Mouse (Mus musculus) limb, embryonic 12.5 days (tissue): Measurements from ENCODE around the gene Lipa. TPM values are rescaled to one million over a fixed set of nuclear protein-coding genes. Genes with fewer than 3 reads are reported as not detected.

ENCODE experiments used
- ATAC-seq: fragments of 200-750 bp; cut with Nextera tagmentation; 2 replicates; pipeline ENCODE4 v1.8.0; 2017; ENCODE audit warnings: low read depth, moderate TSS enrichment; ENCODE audit not compliant: insufficient number of reproducible peaks, insufficient read depth, low FRiP score, low TSS enrichment
- H3K27ac ChIP-seq: fragments of 300-500 bp; sonication (generic); 2 replicates; pipeline ENCODE4 v1.5.1; 2016; ENCODE audit warnings: mild to moderate bottlenecking, moderate library complexity
- H3K27me3 ChIP-seq: fragments of 300-500 bp; sonication (generic); 2 replicates; pipeline ENCODE4 v1.6.1; 2016; ENCODE audit warnings: mild to moderate bottlenecking, moderate library complexity
- H3K36me3 ChIP-seq: fragments of 300-500 bp; sonication (generic); 2 replicates; pipeline ENCODE4 v1.6.1; 2016; ENCODE audit warnings: mild to moderate bottlenecking, moderate library complexity
- H3K4me1 ChIP-seq: fragments of 300-500 bp; sonication (generic); replicated peaks from 2 replicates; pipeline ENCODE4 v1.6.1; 2016
- H3K4me2 ChIP-seq: fragments of 300-500 bp; sonication (generic); 2 replicates; pipeline ENCODE4 v1.6.1; 2016; ENCODE audit warnings: mild to moderate bottlenecking, moderate library complexity
- H3K4me3 ChIP-seq: fragments of 300-500 bp; sonication (generic); replicated peaks from 2 replicates; pipeline ENCODE4 v1.5.1; 2016; ENCODE audit warnings: mild to moderate bottlenecking
- H3K9ac ChIP-seq: fragments of 300-500 bp; sonication (generic); replicated peaks from 2 replicates; pipeline ENCODE4 v1.6.1; 2016; ENCODE audit warnings: mild to moderate bottlenecking, moderate library complexity
- H3K9me3 ChIP-seq: fragments of 300-500 bp; sonication (generic); 2 replicates; pipeline ENCODE4 v1.6.1; 2016; ENCODE audit warnings: mild to moderate bottlenecking, moderate library complexity
- WGBS: fragments of 180-500 bp; shearing (Covaris S2); methylation state at CpG from one replicate; pipeline ENCODE4 v1.1.7; 2016; 5-methylcytosine and 5-hydroxymethylcytosine counted together
- polyA plus RNA-seq: library from polyadenylated mRNA; unstranded; fragments of >200 nt; fragmentation: Nextera tagmentation; extraction: Ambion mirVana; gene quantifications from 2 replicates; pipeline ENCODE4 v1.2.1, GENCODE M21; 2016

The Lipa gene
- polyA plus RNA-seq, 1 experiment from 2014 or later = 25.9 TPM

GRCm38 (mm10) chr19:34553021-34553420 lies 25.7 kb upstream of the Lipa start:
- H3K9me3 ChIP-seq = no peaks in the 10 kb centered on the region
- no peak overlapping the region for H3K9ac ChIP-seq
- no peaks in the 10 kb centered on the region; the same call in 1 of the 2 replicates for H3K27me3 ChIP-seq
- no peak overlapping the region for H3K4me3 ChIP-seq
- 0 out of 2 replicates have a peak overlapping the region, but pooled peaks have one; percentile 41 for H3K27ac ChIP-seq
- peak overlapping the region; percentile 8; the same call in 1 of the 2 replicates for H3K4me2 ChIP-seq
- no peaks in the 10 kb centered on the region for H3K36me3 ChIP-seq
- peaks cover 14% of the 10 kb centered on the region for H3K4me1 ChIP-seq
- no peak for ATAC-seq
- whole genome bisulfite sequencing = 66% methylated on average over 6 of the region's 6 CpGs

GRCm38 (mm10) chr19:34551981-34552380 lies 24.7 kb upstream of the Lipa start:
- H3K4me1 ChIP-seq = peaks cover 14% of the 10 kb centered on the region
- H3K27me3 ChIP-seq = no peaks in the 10 kb centered on the region; the same call in 1 of the 2 replicates
- peak overlapping the region; percentile 30; the same call in 1 of the 2 replicates for H3K4me2 ChIP-seq
- H3K27ac ChIP-seq = peak overlapping the region; percentile 64
- no peak for ATAC-seq
- no peak overlapping the region for H3K9ac ChIP-seq
- no peaks in the 10 kb centered on the region for H3K9me3 ChIP-seq
- WGBS = 33% methylated on average over 5 of the region's 5 CpGs
- H3K36me3 ChIP-seq = no peaks in the 10 kb centered on the region
- H3K4me3 ChIP-seq = no peak overlapping the region

GRCm38 (mm10) chr19:34550534-34551223 lies 23.4 kb upstream of the Lipa start, which contains the start of gene Ifit2:
Gene Ifit2 (plus strand): TSS chr19:34550694.
- Histone ChIP-seq H3K27me3 (peaks cover 2% of the 10 kb centered on the region; the same call in 1 of the 2 replicates), H3K9me3 (no peaks in the 10 kb centered on the region), H3K27ac (peak within 1 kb of the TSS; percentile 64; the same call in 1 of the 2 replicates), H3K9ac (peak within 1 kb of the TSS; percentile 42), H3K4me1 (peaks cover 14% of the 10 kb centered on the region), H3K36me3 (no peaks in the 10 kb centered on the region), H3K4me3 (peak within 1 kb of the TSS; percentile 46), H3K4me2 (peak within 1 kb of the TSS; percentile 57)
- WGBS = 2% methylated on average over 22 of the region's 22 CpGs
- peak; percentile 90 for ATAC-seq

GRCm38 (mm10) chr19:34550205-34550533 lies 22.9 kb upstream of the Lipa start:
- Histone ChIP-seq H3K9ac (peak overlapping the region; percentile 42; the same call in 1 of the 2 replicates), H3K4me3 (peak overlapping the region; percentile 46; the same call in 1 of the 2 replicates), H3K36me3 (no peaks in the 10 kb centered on the region), H3K9me3 (no peaks in the 10 kb centered on the region), H3K4me2 (peak overlapping the region; percentile 57), H3K4me1 (peaks cover 14% of the 10 kb centered on the region), H3K27ac (no peak overlapping the region), H3K27me3 (peaks cover 5% of the 10 kb centered on the region; the same call in 1 of the 2 replicates)
- ATAC-seq = no peak
- WGBS = 38% methylated on average over 4 of the region's 4 CpGs

GRCm38 (mm10) chr19:34547976-34548375 lies 20.7 kb upstream of the Lipa start:
- Histone ChIP-seq H3K4me3 (no peak overlapping the region), H3K4me1 (peaks cover 4% of the 10 kb centered on the region), H3K27me3 (peaks cover 5% of the 10 kb centered on the region; the same call in 1 of the 2 replicates), H3K9me3 (no peaks in the 10 kb centered on the region), H3K9ac (no peak overlapping the region), H3K36me3 (no peaks in the 10 kb centered on the region), H3K4me2 (no peak overlapping the region), H3K27ac (no peak overlapping the region)
- WGBS = 29% methylated on average over 7 of the region's 7 CpGs
- ATAC-seq = no peak

- Histone ChIP-seq H3K4me1 (no peaks in the 10 kb centered on the region), H3K27me3 (peaks cover 5% of the 10 kb centered on the region; the same call in 1 of the 2 replicates), H3K4me3 (no peak overlapping the region), H3K9ac (no peak overlapping the region), H3K36me3 (no peaks in the 10 kb centered on the region), H3K4me2 (no peak overlapping the region), H3K27ac (no peak overlapping the region), H3K9me3 (no peaks in the 10 kb centered on the region)
- ATAC-seq = no peak
- 88% methylated on average over 4 of the region's 4 CpGs for WGBS
These were observed 18.9 kb upstream of the Lipa start for GRCm38 (mm10) chr19:34546211-34546610.

GRCm38 (mm10) chr19:34539422-34539821 lies 12.1 kb upstream of the Lipa start:
- Histone ChIP-seq H3K4me2 (no peak overlapping the region), H3K4me3 (no peak overlapping the region), H3K36me3 (no peaks in the 10 kb centered on the region), H3K9ac (no peak overlapping the region), H3K4me1 (no peaks in the 10 kb centered on the region), H3K9me3 (no peaks in the 10 kb centered on the region), H3K27me3 (no peaks in the 10 kb centered on the region), H3K27ac (no peak overlapping the region)
- WGBS = 76% methylated on average over 1 of the region's 1 CpGs
- ATAC-seq = no peak

- ATAC-seq = no peak
- 93% methylated on average over 4 of the region's 4 CpGs for WGBS
These were observed 4.9 kb upstream of the Lipa start for GRCm38 (mm10) chr19:34532061-34532751.

GRCm38 (mm10) chr19:34526321-34526923 lies 852 bp downstream of the Lipa start:
- Histone ChIP-seq H3K9me3 (no peaks in the 10 kb centered on the region), H3K4me1 (peaks cover 20% of the 10 kb centered on the region), H3K4me2 (peak overlapping the region; percentile 79), H3K9ac (peak overlapping the region; percentile 72), H3K4me3 (peak overlapping the region; percentile 69), H3K27ac (peak overlapping the region; percentile 53; the same call in 1 of the 2 replicates), H3K27me3 (no peaks in the 10 kb centered on the region), H3K36me3 (0 out of 2 replicates have a peak, but pooled peaks cover 4% of the 10 kb centered on the region)
- ATAC-seq = no peak
- 33% methylated on average over 11 of the region's 11 CpGs for WGBS

More at GRCm38 (mm10) chr19:34532061-34532751, 4.9 kb upstream of the Lipa start:
- no peaks in the 10 kb centered on the region for H3K9me3 ChIP-seq
- H3K4me1 ChIP-seq = no peaks in the 10 kb centered on the region
- H3K27me3 ChIP-seq = no peaks in the 10 kb centered on the region
- no peak overlapping the region for H3K4me3 ChIP-seq
- no peak overlapping the region for H3K9ac ChIP-seq
- no peaks in the 10 kb centered on the region for H3K36me3 ChIP-seq
- no peak overlapping the region for H3K27ac ChIP-seq
- H3K4me2 ChIP-seq = no peak overlapping the region

GRCm38 (mm10) chr19:34524646-34525045 lies 2.6 kb downstream of the Lipa start:
- Histone ChIP-seq H3K9ac (no peak overlapping the region), H3K9me3 (no peaks in the 10 kb centered on the region), H3K27ac (no peak overlapping the region), H3K36me3 (0 out of 2 replicates have a peak, but pooled peaks cover 8% of the 10 kb centered on the region), H3K27me3 (no peaks in the 10 kb centered on the region), H3K4me1 (peaks cover 20% of the 10 kb centered on the region), H3K4me2 (peak overlapping the region; percentile 23; the same call in 1 of the 2 replicates), H3K4me3 (no peak overlapping the region)
- no peak for ATAC-seq
- 40% methylated on average over 9 of the region's 9 CpGs for WGBS
